Mouse (Mus musculus) thymus, adult 2 months (tissue): ENCODE data around the gene Syngr3. TPM values are rescaled to one million over a fixed set of nuclear protein-coding genes. Genes with fewer than 3 reads are reported as not detected.

Source experiments
- DNase-seq: peaks from one replicate; pipeline ENCODE4 v3.0.0; 2021
- H3K27ac ChIP-seq: fragments of 200-500 bp; 2 replicates; pipeline ENCODE4 v1.5.1; 2012; ENCODE audit warnings: low read length, control low read depth; ENCODE audit not compliant: control insufficient read depth, insufficient read depth
- H3K27me3 ChIP-seq: fragments of 200-500 bp; 2 replicates; pipeline ENCODE4 v1.6.1; 2012; ENCODE audit warnings: mild to moderate bottlenecking, low read length, moderate library complexity, mixed read lengths; ENCODE audit not compliant: control insufficient read depth, insufficient read depth
- H3K36me3 ChIP-seq: fragments of 200-500 bp; 2 replicates; pipeline ENCODE4 v1.6.1; 2012; ENCODE audit warnings: mild to moderate bottlenecking, low read length, moderate library complexity; ENCODE audit not compliant: control insufficient read depth, insufficient read depth
- H3K4me1 ChIP-seq: fragments of 200-500 bp; replicated peaks from 2 replicates; pipeline ENCODE4 v1.6.1; 2012; ENCODE audit warnings: low read length; ENCODE audit not compliant: control insufficient read depth, insufficient read depth
- H3K4me3 ChIP-seq: fragments of 200-500 bp; 2 replicates; pipeline ENCODE4 v1.5.1; 2012; ENCODE audit warnings: mild to moderate bottlenecking, low read length, control low read depth, moderate library complexity; ENCODE audit not compliant: control insufficient read depth, insufficient read depth
- CTCF ChIP-seq: fragments of 200-500 bp; IDR thresholded peaks from 2 replicates; pipeline ENCODE4 v1.5.1; 2012; ENCODE audit warnings: mild to moderate bottlenecking, control low read depth, low read length, moderate library complexity, borderline replicate concordance; ENCODE audit not compliant: control insufficient read depth, poor library complexity, insufficient read depth; ENCODE audit errors: extremely low read depth
- POLR2A ChIP-seq: fragments of 200-500 bp; IDR thresholded peaks from 2 replicates; pipeline ENCODE4 v1.6.1; 2012; ENCODE audit warnings: mild to moderate bottlenecking, low read length, control low read depth, moderate library complexity; ENCODE audit not compliant: control insufficient read depth, poor library complexity, insufficient read depth; ENCODE audit errors: extremely low read depth
- WGBS: fragments of 180-500 bp; shearing (Covaris S2); methylation state at CpG from one replicate; pipeline ENCODE4 v1.1.7; 2018; 5-methylcytosine and 5-hydroxymethylcytosine counted together
- polyA plus RNA-seq: library from polyadenylated mRNA; depleted of rRNA; stranded (reverse); fragments of >200 nt; gene quantifications from 2 replicates; pipeline ENCODE4 v1.2.3, GENCODE M21; 2012

Syngr3 gene
- polyA plus RNA-seq, 1 experiment: 0.32 TPM

DNA sequence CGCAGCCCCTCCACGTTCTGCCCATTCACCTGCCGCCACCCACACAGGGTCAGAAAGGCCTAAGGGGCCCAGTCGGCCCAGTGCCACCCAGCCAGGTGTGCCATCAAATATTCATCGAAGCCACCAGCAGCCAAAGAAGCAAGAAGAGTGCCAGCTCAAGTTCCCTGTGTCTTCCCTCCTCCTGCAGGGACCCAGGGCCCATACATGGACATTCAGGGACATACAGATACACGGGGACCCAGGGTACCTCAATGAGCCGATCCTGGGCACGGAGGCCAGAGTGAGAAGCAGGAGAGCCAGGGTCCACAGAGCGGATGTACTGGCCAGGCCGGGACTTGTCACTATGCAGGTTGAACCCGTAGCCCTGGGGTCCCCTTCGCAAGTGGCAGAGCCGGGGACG is 47.8 kb downstream of the Syngr3 start:
- Histone ChIP-seq H3K4me3 (no peak overlapping the region), H3K36me3 (no peaks in the 10 kb centered on the region), H3K4me1 (no peaks in the 10 kb centered on the region), H3K27ac (no peak overlapping the region), H3K27me3 (no peaks in the 10 kb centered on the region)
- no peak for DNase-seq
- TF ChIP-seq POLR2A (no peak), CTCF (no peak)
- 97% methylated on average over 14 of the region's 14 CpGs for WGBS

GRCm38 (mm10) chr17:24640581-24640980 is 49.2 kb downstream of the Syngr3 start:
- Histone ChIP-seq H3K4me3 (no peak overlapping the region), H3K36me3 (no peaks in the 10 kb centered on the region), H3K27ac (no peak overlapping the region), H3K4me1 (no peaks in the 10 kb centered on the region), H3K27me3 (no peaks in the 10 kb centered on the region)
- TF ChIP-seq CTCF: no peak
- TF ChIP-seq POLR2A: no peak
- no peak for DNase-seq
- 97% methylated on average over 15 of the region's 15 CpGs for WGBS

DNA sequence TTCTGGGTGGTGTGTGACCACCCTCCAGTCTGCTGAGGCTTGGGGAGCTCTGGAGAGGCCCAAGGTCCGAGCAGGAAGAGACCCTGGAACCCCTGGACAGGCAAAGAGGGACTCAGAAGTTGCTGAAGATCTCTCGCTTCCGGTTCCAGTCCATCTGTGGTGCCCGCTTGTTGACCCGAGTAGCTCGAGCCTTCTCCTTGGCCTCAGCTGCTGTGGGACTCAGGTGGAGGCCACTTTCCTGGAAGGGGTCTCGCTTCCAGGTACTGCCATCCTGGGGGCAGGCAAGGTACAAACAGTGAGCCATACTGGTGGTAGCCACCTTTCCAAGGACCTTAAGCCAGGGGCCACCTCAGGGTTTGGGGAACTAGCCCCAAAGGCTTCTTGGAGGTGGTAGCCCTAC is 49.6 kb downstream of the Syngr3 start:
- Histone ChIP-seq H3K4me1 (no peaks in the 10 kb centered on the region), H3K36me3 (no peaks in the 10 kb centered on the region), H3K27me3 (no peaks in the 10 kb centered on the region), H3K4me3 (no peak overlapping the region), H3K27ac (no peak overlapping the region)
- DNase-seq: no peak
- 92% methylated on average over 7 of the region's 7 CpGs for WGBS
- TF ChIP-seq CTCF (no peak), POLR2A (no peak)

- no peaks in the 10 kb centered on the region for H3K4me1 ChIP-seq
- TF ChIP-seq CTCF: no peak
- TF ChIP-seq POLR2A: no peak
- H3K36me3 ChIP-seq: no peaks in the 10 kb centered on the region
- H3K27me3 ChIP-seq: no peaks in the 10 kb centered on the region
- DNase-seq: no peak
- 100% methylated on average over 5 of the region's 5 CpGs for WGBS
- no peak overlapping the region for H3K27ac ChIP-seq
- H3K4me3 ChIP-seq: no peak overlapping the region
Observed at GRCm38 (mm10) chr17:24639571-24639988, 50.2 kb downstream of the Syngr3 start.

- WGBS: 92% methylated on average over 9 of the region's 9 CpGs
- TF ChIP-seq CTCF (no peak), POLR2A (no peak)
- DNase-seq: no peak
- no peaks in the 10 kb centered on the region for H3K36me3 ChIP-seq
- H3K27me3 ChIP-seq: no peaks in the 10 kb centered on the region
- H3K27ac ChIP-seq: no peak overlapping the region
- no peaks in the 10 kb centered on the region for H3K4me1 ChIP-seq
- H3K4me3 ChIP-seq: no peak overlapping the region
Observed at GRCm38 (mm10) chr17:24638840-24639239, 50.9 kb downstream of the Syngr3 start.

DNA sequence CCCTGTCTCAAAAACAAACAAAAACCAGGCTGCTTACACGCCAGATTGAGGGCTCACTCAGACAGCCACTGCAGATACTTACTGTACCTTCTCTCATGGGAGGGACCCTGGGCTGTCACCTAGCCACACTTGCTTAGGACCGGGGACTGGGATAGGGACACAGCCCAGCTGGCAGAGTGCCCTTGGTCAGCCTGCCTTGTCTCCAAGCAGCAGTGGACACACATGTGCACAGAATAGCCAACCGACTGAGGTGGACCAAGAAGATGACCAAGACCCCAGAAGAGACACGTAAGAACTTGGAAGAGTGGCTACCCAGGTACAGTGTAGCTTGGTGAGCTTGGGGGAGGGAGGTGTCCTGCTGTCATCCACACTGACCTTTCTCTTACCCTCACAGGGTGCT is 51.5 kb downstream of the Syngr3 start:
- no peak overlapping the region for H3K27ac ChIP-seq
- WGBS: 93% methylated on average over 4 of the region's 4 CpGs
- peaks cover 2% of the 10 kb centered on the region; the same call in 1 of the 2 replicates for H3K4me1 ChIP-seq
- H3K4me3 ChIP-seq: no peak overlapping the region
- H3K27me3 ChIP-seq: no peaks in the 10 kb centered on the region
- DNase-seq: no peak
- TF ChIP-seq POLR2A (no peak), CTCF (no peak)
- no peaks in the 10 kb centered on the region for H3K36me3 ChIP-seq
